Mouse (Mus musculus): ENCODE data around the gene Dleu7.

Dleu7 gene

GRCm38 (mm10) chr14:62282974-62283373 lies 9.9 kb downstream of the Dleu7 start:
- no peak for DNase-seq (ENCODE audit: low read depth, low spot score)

- DNase-seq (ENCODE audit: low read depth, low spot score): no peak
Measured at GRCm38 (mm10) chr14:62273604-62274003, 19.2 kb downstream of the Dleu7 start.

GRCm38 (mm10) chr14:62270698-62271396 lies 22.0 kb downstream of the Dleu7 start:
- DNase-seq (ENCODE audit: low read depth, low spot score): no peak

- no peak for DNase-seq (ENCODE audit: low read depth, low spot score)
Measured at GRCm38 (mm10) chr14:62258978-62259536, 33.8 kb downstream of the Dleu7 start.

GRCm38 (mm10) chr14:62258125-62258524 lies 34.7 kb downstream of the Dleu7 start:
- DNase-seq (ENCODE audit: low read depth, low spot score): no peak

- DNase-seq (ENCODE audit: low read depth, low spot score): no peak
Measured at GRCm38 (mm10) chr14:62256066-62256465, 36.8 kb downstream of the Dleu7 start.

- DNase-seq (ENCODE audit: low read depth, low spot score): no peak
Measured at GRCm38 (mm10) chr14:62254371-62254770, 38.5 kb downstream of the Dleu7 start.

- DNase-seq (ENCODE audit: low read depth, low spot score): peak; percentile 60
Measured at GRCm38 (mm10) chr14:62251999-62252398, 40.8 kb downstream of the Dleu7 start.

GRCm38 (mm10) chr14:62250046-62250445 lies 42.8 kb downstream of the Dleu7 start:
- no peak for DNase-seq (ENCODE audit: low read depth, low spot score)

GRCm38 (mm10) chr14:62249251-62249650 lies 43.6 kb downstream of the Dleu7 start:
- DNase-seq (ENCODE audit: low read depth, low spot score): no peak

GRCm38 (mm10) chr14:62248796-62249195 lies 44.1 kb downstream of the Dleu7 start:
- no peak for DNase-seq (ENCODE audit: low read depth, low spot score)

GRCm38 (mm10) chr14:62248345-62248744 lies 44.5 kb downstream of the Dleu7 start:
- DNase-seq (ENCODE audit: low read depth, low spot score): no peak

- DNase-seq (ENCODE audit: low read depth, low spot score): no peak
Measured at GRCm38 (mm10) chr14:62245557-62245956, 47.3 kb downstream of the Dleu7 start.

GRCm38 (mm10) chr14:62243530-62243929 lies 49.3 kb downstream of the Dleu7 start:
- no peak for DNase-seq (ENCODE audit: low read depth, low spot score)

GRCm38 (mm10) chr14:62235969-62236368 lies 56.9 kb downstream of the Dleu7 start:
- DNase-seq (ENCODE audit: low read depth, low spot score): no peak

- DNase-seq (ENCODE audit: low read depth, low spot score): no peak
Measured at GRCm38 (mm10) chr14:62235214-62235613, 57.6 kb downstream of the Dleu7 start.

GRCm38 (mm10) chr14:62230968-62231367 lies 61.9 kb downstream of the Dleu7 start:
- DNase-seq (ENCODE audit: low read depth, low spot score): no peak

- DNase-seq (ENCODE audit: low read depth, low spot score): no peak
Measured at GRCm38 (mm10) chr14:62227101-62227500, 65.7 kb downstream of the Dleu7 start.

- peak; percentile 69 for DNase-seq (ENCODE audit: low read depth, low spot score)
Measured at GRCm38 (mm10) chr14:62226576-62227047, 66.2 kb downstream of the Dleu7 start.
